ENCODE assay signal across 24 mouse cellular contexts in genomic region chr4:150157348-150157882, GRCm38 (mm10). TPM values are rescaled to one million over a fixed set of nuclear protein-coding genes. Genes with fewer than 3 reads are reported as not detected.
DNase-seq lines count a peak whose midpoint lies in the region; ATAC-seq and TF ChIP-seq lines count a peak whose summit lies in the region.
"Had no signal": no experiment of that assay in that cellular context is flagged by ENCODE, and none has a peak within 500 bp of the region (broad histone marks: within the 10 kb centered on the region; RNA-seq: fewer than 3 reads in every experiment).

No protein-coding gene starts in this region.

- no peaks in the 10 kb centered on the region for H3K4me1 ChIP-seq in intestine, embryonic 16.5 days (ENCODE audit: control insufficient read depth, insufficient read depth, low read length)
- no peaks in the 10 kb centered on the region for H3K4me1 ChIP-seq in intestine, embryonic 15.5 days (replicated peaks)
- no peaks in the 10 kb centered on the region for H3K4me1 ChIP-seq in kidney, embryonic 16.5 days (ENCODE audit: insufficient read depth, low read length)
- H3K4me1 ChIP-seq in liver, postnatal 0 days (ENCODE audit: insufficient read depth) = no peaks in the 10 kb centered on the region; the same call in 1 of the 2 replicates
- H3K4me1 ChIP-seq in liver, embryonic 12.5 days = peaks cover 6% of the 10 kb centered on the region
- H3K4me1 ChIP-seq: forebrain, embryonic 13.5 days had no signal

- no peak overlapping the region for H3K4me2 ChIP-seq in intestine, embryonic 16.5 days (ENCODE audit: low read depth, low read length)
- no peak overlapping the region for H3K4me2 ChIP-seq in intestine, embryonic 15.5 days (replicated peaks)
- no peak overlapping the region for H3K4me2 ChIP-seq in kidney, embryonic 16.5 days (replicated peaks; ENCODE audit: low read depth, low read length)
- no peak overlapping the region for H3K4me2 ChIP-seq in liver, postnatal 0 days (ENCODE audit: low read depth, low read length)
- no peak overlapping the region for H3K4me2 ChIP-seq in liver, embryonic 12.5 days
- H3K4me2 ChIP-seq: forebrain, embryonic 13.5 days; heart, embryonic 11.5 days; heart, embryonic 15.5 days had no signal

- H3K27me3 ChIP-seq in intestine, embryonic 16.5 days (replicated peaks; ENCODE audit: control insufficient read depth, insufficient read depth, low read length) = no peaks in the 10 kb centered on the region
- H3K27me3 ChIP-seq in intestine, embryonic 15.5 days (replicated peaks) = no peaks in the 10 kb centered on the region
- H3K27me3 ChIP-seq in kidney, embryonic 16.5 days (ENCODE audit: insufficient read depth, low read length) = no peaks in the 10 kb centered on the region
- no peaks in the 10 kb centered on the region for H3K27me3 ChIP-seq in liver, postnatal 0 days (ENCODE audit: insufficient read depth, low read length)
- H3K27me3 ChIP-seq in liver, embryonic 12.5 days (replicated peaks) = peaks cover 25% of the 10 kb centered on the region; the same call in 1 of the 2 replicates
- H3K27me3 ChIP-seq: forebrain, embryonic 13.5 days had no signal

- no peaks in the 10 kb centered on the region for H3K36me3 ChIP-seq in intestine, embryonic 16.5 days (ENCODE audit: control insufficient read depth, insufficient read depth, low read length)
- no peaks in the 10 kb centered on the region for H3K36me3 ChIP-seq in intestine, embryonic 15.5 days
- H3K36me3 ChIP-seq in kidney, embryonic 16.5 days (ENCODE audit: insufficient read depth, low read length) = no peaks in the 10 kb centered on the region
- H3K36me3 ChIP-seq in liver, postnatal 0 days (replicated peaks; ENCODE audit: insufficient read depth, low read length) = no peaks in the 10 kb centered on the region
- no peaks in the 10 kb centered on the region for H3K36me3 ChIP-seq in liver, embryonic 12.5 days
- H3K36me3 ChIP-seq: embryonic facial prominence, embryonic 10.5 days; heart, embryonic 15.5 days had no signal

- H3K9ac ChIP-seq in intestine, embryonic 16.5 days (ENCODE audit: low read depth, low read length) = no peak overlapping the region
- no peak overlapping the region for H3K9ac ChIP-seq in intestine, embryonic 15.5 days
- H3K9ac ChIP-seq in kidney, embryonic 16.5 days (replicated peaks; ENCODE audit: low read length) = no peak overlapping the region
- no peak overlapping the region for H3K9ac ChIP-seq in liver, postnatal 0 days (replicated peaks)
- H3K9ac ChIP-seq in liver, embryonic 12.5 days = no peak overlapping the region
- H3K9ac ChIP-seq: forebrain, embryonic 13.5 days; forebrain, postnatal 0 days; heart, embryonic 15.5 days had no signal

- peak; percentile 19; the same call in 1 of the 2 replicates for ATAC-seq in intestine, embryonic 16.5 days
- no peak for ATAC-seq in intestine, embryonic 15.5 days
- no peak for ATAC-seq in kidney, embryonic 16.5 days (ENCODE audit: low FRiP score, low TSS enrichment)
- ATAC-seq in liver, postnatal 0 days = peak; percentile 49; the same call in 1 of the 2 replicates
- ATAC-seq in liver, embryonic 12.5 days = no peak
- ATAC-seq: CD4-positive, CD25-positive, alpha-beta regulatory T cell, adult 4 months; forebrain, embryonic 13.5 days; forebrain, postnatal 0 days had no signal

- no peak overlapping the region for H3K4me3 ChIP-seq in intestine, embryonic 16.5 days (ENCODE audit: low read length)
- H3K4me3 ChIP-seq in intestine, embryonic 15.5 days (replicated peaks) = no peak overlapping the region
- no peak overlapping the region for H3K4me3 ChIP-seq in kidney, embryonic 16.5 days (ENCODE audit: low read length)
- H3K4me3 ChIP-seq in liver, postnatal 0 days (ENCODE audit: low read depth, low read length) = no peak overlapping the region
- H3K4me3 ChIP-seq in liver, embryonic 12.5 days = no peak overlapping the region
- H3K4me3 ChIP-seq: embryonic facial prominence, embryonic 10.5 days; forebrain, embryonic 13.5 days; heart, adult 2 months; heart, embryonic 15.5 days had no signal

- TF ChIP-seq CTCF in liver, postnatal 0 days (IDR thresholded peaks at IDR 0.05; ENCODE audit: low read depth) = no peak

- peak; percentile 28 to 34 for DNase-seq in kidney, postnatal 36 days
- DNase-seq in liver, postnatal 0 days = no peak
- no peak for DNase-seq in thymus, postnatal 36 days
- DNase-seq: adrenal gland, postnatal 10 days; B cell, adult 2 months; cerebellum, adult 18-20 months; cerebellum, adult 9-11 months; cerebellum, postnatal 36 days; forebrain, postnatal 0 days; gastrocnemius, postnatal 14 days; heart, adult 2 months; heart, postnatal 14 days had no signal

- H3K9me3 ChIP-seq in intestine, embryonic 16.5 days (ENCODE audit: control insufficient read depth, low read length) = no peaks in the 10 kb centered on the region
- H3K9me3 ChIP-seq in intestine, embryonic 15.5 days = no peaks in the 10 kb centered on the region
- no peaks in the 10 kb centered on the region for H3K9me3 ChIP-seq in kidney, embryonic 16.5 days (ENCODE audit: low read length)
- no peaks in the 10 kb centered on the region for H3K9me3 ChIP-seq in liver, postnatal 0 days (ENCODE audit: low read length)
- H3K9me3 ChIP-seq in liver, embryonic 12.5 days (replicated peaks) = no peaks in the 10 kb centered on the region
- H3K9me3 ChIP-seq: embryonic facial prominence, embryonic 10.5 days; forebrain, embryonic 13.5 days; heart, embryonic 15.5 days had no signal

- TF ChIP-seq EP300 in liver, postnatal 0 days (IDR thresholded peaks at IDR 0.05; ENCODE audit: low read depth) = no peak

- WGBS in intestine, embryonic 16.5 days = 65% methylated on average over 14 of the region's 14 CpGs
- WGBS in intestine, embryonic 15.5 days = 68% methylated on average over 14 of the region's 14 CpGs
- WGBS in kidney, embryonic 16.5 days = 73% methylated on average over 14 of the region's 14 CpGs
- 67% methylated on average over 14 of the region's 14 CpGs for WGBS in liver, postnatal 0 days (ENCODE audit: insufficient replicate concordance)
- 52% methylated on average over 14 of the region's 14 CpGs for WGBS in liver, embryonic 12.5 days (ENCODE audit: insufficient replicate concordance)

- H3K27ac ChIP-seq in intestine, embryonic 16.5 days (ENCODE audit: low read length) = no peak overlapping the region
- no peak overlapping the region for H3K27ac ChIP-seq in intestine, embryonic 15.5 days
- no peak overlapping the region for H3K27ac ChIP-seq in kidney, embryonic 16.5 days (ENCODE audit: low read length)
- H3K27ac ChIP-seq in liver, postnatal 0 days (ENCODE audit: low read depth) = no peak overlapping the region
- H3K27ac ChIP-seq in liver, embryonic 12.5 days = no peak overlapping the region
- H3K27ac ChIP-seq: embryonic facial prominence, embryonic 10.5 days; forebrain, embryonic 13.5 days; heart, adult 2 months; heart, embryonic 15.5 days had no signal

RNA-seq across cellular contexts. Expression of gene Slc2a7, which starts 8.6 kb away (rescaled TPM):
- 1.1 and 1.6 TPM in 2 replicates for polyA plus RNA-seq in intestine, embryonic 16.5 days (2015; fragmentation: Nextera tagmentation; extraction: Ambion mirVana)
- polyA plus RNA-seq in intestine, embryonic 15.5 days (2015; fragmentation: Nextera tagmentation; extraction: Ambion mirVana) = 0.30 and 0.63 TPM in 2 replicates
- not detected in 2 replicates for polyA plus RNA-seq in kidney, embryonic 16.5 days (2015; fragmentation: Nextera tagmentation; extraction: Ambion mirVana)
- polyA plus RNA-seq in liver, postnatal 0 days (2015; fragmentation: Nextera tagmentation; extraction: Ambion mirVana) = not detected in 2 replicates
- polyA plus RNA-seq in liver, embryonic 12.5 days (2016; fragmentation: Nextera tagmentation; extraction: Ambion mirVana) = not detected in 2 replicates
- polyA plus RNA-seq: brain, embryonic 14.5 days; CD4-positive, CD25-positive, alpha-beta regulatory T cell, adult 4 months; embryonic facial prominence, embryonic 10.5 days; embryonic facial prominence, embryonic 14.5 days; forebrain, embryonic 13.5 days; forebrain, postnatal 0 days; gonadal fat pad, adult 2 months; heart, adult 2 months; heart, embryonic 11.5 days; heart, embryonic 15.5 days had no signal

RNA-seq across cellular contexts. Expression of gene Slc2a5, which starts 38.3 kb away (rescaled TPM):
- 2.4 and 3.4 TPM in 2 replicates for polyA plus RNA-seq in intestine, embryonic 16.5 days (2015; fragmentation: Nextera tagmentation; extraction: Ambion mirVana)
- polyA plus RNA-seq in intestine, embryonic 15.5 days (2015; fragmentation: Nextera tagmentation; extraction: Ambion mirVana) = 2.2 TPM in 2 replicates
- 2.2 and 2.5 TPM in 2 replicates for polyA plus RNA-seq in kidney, embryonic 16.5 days (2015; fragmentation: Nextera tagmentation; extraction: Ambion mirVana)
- polyA plus RNA-seq in liver, postnatal 0 days (2015; fragmentation: Nextera tagmentation; extraction: Ambion mirVana) = 0.16 and 0.22 TPM in 2 replicates
- 0.22 and 0.30 TPM in 2 replicates for polyA plus RNA-seq in liver, embryonic 12.5 days (2016; fragmentation: Nextera tagmentation; extraction: Ambion mirVana)
- polyA plus RNA-seq: CD4-positive, CD25-positive, alpha-beta regulatory T cell, adult 4 months had no signal

RNA-seq across cellular contexts. Expression of gene Car6, which starts 43.7 kb away (rescaled TPM):
- polyA plus RNA-seq in intestine, embryonic 16.5 days (2015; fragmentation: Nextera tagmentation; extraction: Ambion mirVana) = not detected in 2 replicates
- polyA plus RNA-seq in intestine, embryonic 15.5 days (2015; fragmentation: Nextera tagmentation; extraction: Ambion mirVana) = not detected in 2 replicates
- 0.29 TPM in 1 of 2 replicates, not detected in the other for polyA plus RNA-seq in kidney, embryonic 16.5 days (2015; fragmentation: Nextera tagmentation; extraction: Ambion mirVana)
- not detected in 2 replicates for polyA plus RNA-seq in liver, postnatal 0 days (2015; fragmentation: Nextera tagmentation; extraction: Ambion mirVana)
- polyA plus RNA-seq in liver, embryonic 12.5 days (2016; fragmentation: Nextera tagmentation; extraction: Ambion mirVana) = not detected in 2 replicates
- polyA plus RNA-seq: brain, embryonic 14.5 days; CD4-positive, CD25-positive, alpha-beta regulatory T cell, adult 4 months; embryonic facial prominence, embryonic 14.5 days; forebrain, embryonic 13.5 days; forebrain, postnatal 0 days; heart, adult 2 months; heart, embryonic 11.5 days; heart, embryonic 15.5 days had no signal

Comparison
In these comparisons a context has a peak if more than half of its experiments do, and no peak if none do; other contexts are left out.
1. ATAC-seq: peak in intestine, embryonic 16.5 days (single experiment) and liver, postnatal 0 days (single experiment); none in intestine, embryonic 15.5 days (single experiment), kidney, embryonic 16.5 days (single experiment) and liver, embryonic 12.5 days (single experiment).
2. DNase-seq: peak in kidney, postnatal 36 days (2 of 2); none in liver, postnatal 0 days (single experiment) and thymus, postnatal 36 days (0 of 2).